Mouse (Mus musculus) intestine, embryonic 16.5 days (tissue): Measurements from ENCODE around the gene Olfr186. TPM values are rescaled to one million over a fixed set of nuclear protein-coding genes. Genes with fewer than 3 reads are reported as not detected.
A peak's percentile ranks its signal among the peaks of the same experiment; 100 is the strongest.
"Not testable (repeated sequence)": the region's sequence is repeated elsewhere in the genome, so short reads cannot be mapped to it uniquely, and the experiment has no call there.

Source experiments
- ATAC-seq: fragments of 200-750 bp; cut with Nextera tagmentation; 2 replicates; pipeline ENCODE4 v1.8.0; 2017; ENCODE audit warnings: moderate TSS enrichment, moderate library complexity
- H3K27ac ChIP-seq: fragments of 300-500 bp; sonication (generic); 2 replicates; pipeline ENCODE4 v1.5.1; 2014; ENCODE audit warnings: mild to moderate bottlenecking, low read length
- H3K27me3 ChIP-seq: fragments of 300-500 bp; sonication (generic); replicated peaks from 2 replicates; pipeline ENCODE4 v1.6.1; 2014; ENCODE audit warnings: low read length, control low read depth, mixed read lengths; ENCODE audit not compliant: control insufficient read depth, insufficient read depth
- H3K36me3 ChIP-seq: fragments of 300-500 bp; sonication (generic); 2 replicates; pipeline ENCODE4 v1.6.1; 2014; ENCODE audit warnings: low read length, control low read depth; ENCODE audit not compliant: control insufficient read depth, insufficient read depth
- H3K4me1 ChIP-seq: fragments of 300-500 bp; sonication (generic); 2 replicates; pipeline ENCODE4 v1.6.1; 2014; ENCODE audit warnings: low read length, control low read depth, mixed read lengths; ENCODE audit not compliant: control insufficient read depth, insufficient read depth
- H3K4me2 ChIP-seq: fragments of 300-500 bp; sonication (generic); 2 replicates; pipeline ENCODE4 v1.6.1; 2014; ENCODE audit warnings: low read depth, low read length, control low read depth
- H3K4me3 ChIP-seq: fragments of 300-500 bp; sonication (generic); 2 replicates; pipeline ENCODE4 v1.5.1; 2014; ENCODE audit warnings: mild to moderate bottlenecking, low read length
- H3K9ac ChIP-seq: fragments of 300-500 bp; sonication (generic); 2 replicates; pipeline ENCODE4 v1.6.1; 2014; ENCODE audit warnings: low read depth, low read length
- H3K9me3 ChIP-seq: fragments of 300-500 bp; sonication (generic); 2 replicates; pipeline ENCODE4 v1.6.1; 2016; ENCODE audit warnings: low read length, control low read depth; ENCODE audit not compliant: control insufficient read depth
- WGBS: fragments of 180-500 bp; shearing (Covaris S2); extraction: QIAGEN DNeasy Blood & Tissue Kit; methylation state at CpG from one replicate; pipeline ENCODE4 v1.1.7; 2014; 5-methylcytosine and 5-hydroxymethylcytosine counted together
- polyA plus RNA-seq: library from polyadenylated mRNA; unstranded; fragments of >200 nt; fragmentation: Nextera tagmentation; extraction: Ambion mirVana; gene quantifications from 2 replicates; pipeline ENCODE4 v1.2.1, GENCODE M21; 2015

Olfr186 gene
- polyA plus RNA-seq, result not detected in 2 replicates

GRCm38 (mm10) chr16:59030191-59030590, at the start of gene Olfr186:
Gene Olfr186, minus strand, starts transcription at chr16:59030291.
- 90% methylated on average over 4 of the region's 4 CpGs for WGBS
- Histone ChIP-seq H3K4me2 (no peak within 1 kb of the TSS), H3K36me3 (no peaks in the 10 kb centered on the region), H3K27ac (no peak within 1 kb of the TSS), H3K4me1 (no peaks in the 10 kb centered on the region), H3K9ac (no peak within 1 kb of the TSS), H3K27me3 (no peaks in the 10 kb centered on the region), H3K4me3 (no peak within 1 kb of the TSS), H3K9me3 (no peaks in the 10 kb centered on the region)
- no peak for ATAC-seq

GRCm38 (mm10) chr16:59077905-59078304, 47.8 kb upstream of the Olfr186 start, which contains the start of gene Olfr190:
Gene Olfr190, minus strand, starts transcription at chr16:59078005.
- WGBS, result 85% methylated on average over 5 of the region's 5 CpGs
- no peaks in the 10 kb centered on the region for H3K27me3 ChIP-seq
- H3K9ac ChIP-seq, result no peak within 1 kb of the TSS
- H3K9me3 ChIP-seq, result no peaks in the 10 kb centered on the region
- no peak within 1 kb of the TSS for H3K4me3 ChIP-seq
- no peak within 1 kb of the TSS for H3K27ac ChIP-seq
- H3K4me1 ChIP-seq, result no peaks in the 10 kb centered on the region
- ATAC-seq, result no peak
- no peak within 1 kb of the TSS for H3K4me2 ChIP-seq
- no peaks in the 10 kb centered on the region for H3K36me3 ChIP-seq

GRCm38 (mm10) chr16:59073520-59073919, 43.4 kb upstream of the Olfr186 start:
- Histone ChIP-seq H3K9ac (no peak overlapping the region), H3K27me3 (no peaks in the 10 kb centered on the region), H3K36me3 (no peaks in the 10 kb centered on the region), H3K4me2 (no peak overlapping the region), H3K27ac (no peak overlapping the region), H3K9me3 (no peaks in the 10 kb centered on the region), H3K4me3 (no peak overlapping the region), H3K4me1 (no peaks in the 10 kb centered on the region)
- 88% methylated on average over 1 of the region's 1 CpGs for WGBS
- peak; percentile 70; the same call in 1 of the 2 replicates for ATAC-seq

GRCm38 (mm10) chr16:59071755-59072154, 41.7 kb upstream of the Olfr186 start:
- Histone ChIP-seq H3K9me3 (no peaks in the 10 kb centered on the region), H3K36me3 (no peaks in the 10 kb centered on the region), H3K4me2 (no peak overlapping the region), H3K9ac (no peak overlapping the region), H3K4me1 (no peaks in the 10 kb centered on the region), H3K27ac (no peak overlapping the region), H3K4me3 (no peak overlapping the region), H3K27me3 (no peaks in the 10 kb centered on the region)
- peak; percentile 79 for ATAC-seq

- not testable (repeated sequence) for H3K4me2 ChIP-seq, H3K36me3 ChIP-seq, H3K4me3 ChIP-seq, H3K9me3 ChIP-seq, H3K9ac ChIP-seq, H3K27ac ChIP-seq, H3K4me1 ChIP-seq, H3K27me3 ChIP-seq, ATAC-seq
- WGBS, result 52% methylated on average over 3 of the region's 3 CpGs
Measured at GRCm38 (mm10) chr16:59062411-59062810, 32.3 kb upstream of the Olfr186 start.

GRCm38 (mm10) chr16:59049286-59049685, 19.2 kb upstream of the Olfr186 start:
- WGBS, result 83% methylated on average over 2 of the region's 2 CpGs
- not testable (repeated sequence) for H3K27ac ChIP-seq, H3K9ac ChIP-seq, H3K4me3 ChIP-seq, H3K36me3 ChIP-seq, H3K4me1 ChIP-seq, H3K4me2 ChIP-seq, H3K27me3 ChIP-seq, H3K9me3 ChIP-seq
- peak; percentile 65; the same call in 1 of the 2 replicates for ATAC-seq

- Histone ChIP-seq H3K27ac (no peak overlapping the region), H3K9ac (no peak overlapping the region), H3K9me3 (no peaks in the 10 kb centered on the region), H3K36me3 (no peaks in the 10 kb centered on the region), H3K4me2 (no peak overlapping the region), H3K27me3 (no peaks in the 10 kb centered on the region), H3K4me3 (no peak overlapping the region), H3K4me1 (no peaks in the 10 kb centered on the region)
- 58% methylated on average over 1 of the region's 1 CpGs for WGBS
- ATAC-seq, result peak; percentile 74
Measured at GRCm38 (mm10) chr16:59048860-59049259, 18.8 kb upstream of the Olfr186 start.

GRCm38 (mm10) chr16:59047579-59047978, 17.5 kb upstream of the Olfr186 start:
- ATAC-seq, result peak; percentile 86

GRCm38 (mm10) chr16:59045835-59046234, 15.7 kb upstream of the Olfr186 start:
- WGBS, result 83% methylated on average over 3 of the region's 3 CpGs
- H3K36me3 ChIP-seq, result no peaks in the 10 kb centered on the region

More at GRCm38 (mm10) chr16:59047579-59047978, 17.5 kb upstream of the Olfr186 start:
- 59% methylated on average over 4 of the region's 4 CpGs for whole genome bisulfite sequencing
- no peak overlapping the region for H3K4me2 ChIP-seq
- no peaks in the 10 kb centered on the region for H3K36me3 ChIP-seq
- no peak overlapping the region for H3K9ac ChIP-seq
- no peaks in the 10 kb centered on the region for H3K27me3 ChIP-seq
- H3K27ac ChIP-seq, result no peak overlapping the region; the same call in 1 of the 2 replicates
- H3K4me1 ChIP-seq, result no peaks in the 10 kb centered on the region
- no peaks in the 10 kb centered on the region for H3K9me3 ChIP-seq
- H3K4me3 ChIP-seq, result no peak overlapping the region

GRCm38 (mm10) chr16:59039710-59040109, 9.6 kb upstream of the Olfr186 start, which contains the start of gene Olfr187:
Gene Olfr187, minus strand, starts transcription at chr16:59039767.
- Histone ChIP-seq H3K36me3 (no peaks in the 10 kb centered on the region), H3K9ac (no peak within 1 kb of the TSS), H3K27me3 (no peaks in the 10 kb centered on the region), H3K4me2 (no peak within 1 kb of the TSS), H3K4me1 (no peaks in the 10 kb centered on the region), H3K27ac (no peak within 1 kb of the TSS), H3K9me3 (no peaks in the 10 kb centered on the region), H3K4me3 (no peak within 1 kb of the TSS)
- peak; percentile 44; the same call in 1 of the 2 replicates for ATAC-seq
- WGBS, result 49% methylated on average over 7 of the region's 7 CpGs

More at GRCm38 (mm10) chr16:59045835-59046234, 15.7 kb upstream of the Olfr186 start:
- Histone ChIP-seq H3K27me3 (no peaks in the 10 kb centered on the region), H3K4me2 (no peak overlapping the region), H3K4me1 (no peaks in the 10 kb centered on the region), H3K9ac (no peak overlapping the region), H3K9me3 (no peaks in the 10 kb centered on the region), H3K27ac (no peak overlapping the region), H3K4me3 (no peak overlapping the region)
- no peak for ATAC-seq
